Mouse (Mus musculus): ENCODE measurements around the gene Pms1. TPM values are rescaled to one million over a fixed set of nuclear protein-coding genes. Genes with fewer than 3 reads are reported as not detected.
A peak's percentile ranks its signal among the peaks of the same experiment; 100 is the strongest.
"Not testable (repeated sequence)": the region's sequence is repeated elsewhere in the genome, so short reads cannot be mapped to it uniquely, and the experiment has no call there.

Pms1 gene
- total RNA-seq, 2 experiments from 2014 or later, result 4.4 to 4.9 TPM

- Histone ChIP-seq H3K4me3 (no peak overlapping the region), H3K27ac (no peak overlapping the region)
- no peak for TF ChIP-seq CTCF (IDR thresholded peaks at IDR 0.05)
- no peak for DNase-seq
- intact Hi-C loops (cut with DNase I), result no loop called here
Observed at GRCm38 (mm10) chr1:53291197-53291596, 5.6 kb downstream of the Pms1 start.

DNA sequence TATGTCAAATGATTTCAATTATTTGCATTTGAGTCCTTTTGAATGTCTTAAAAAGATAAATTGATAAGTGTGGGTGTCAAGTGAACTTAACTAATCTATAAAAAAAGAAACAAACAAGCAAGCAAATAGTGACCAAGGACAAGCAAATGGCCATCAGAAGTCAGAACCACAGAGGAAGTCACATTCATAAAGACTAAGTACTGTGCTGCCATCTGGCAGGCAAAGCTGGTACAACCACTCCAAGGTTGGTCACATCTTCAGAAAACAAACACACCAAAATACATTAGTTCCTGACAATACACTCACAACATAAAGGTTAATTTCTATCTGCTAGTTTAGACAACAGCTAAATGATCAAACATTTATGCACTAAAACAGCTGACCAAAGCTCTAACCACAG is 24.2 kb downstream of the Pms1 start:
- peak; percentile 55 for DNase-seq
- peak; percentile 78 for TF ChIP-seq CTCF (IDR thresholded peaks at IDR 0.05)
- no peak overlapping the region for H3K4me3 ChIP-seq
- intact Hi-C loops (cut with DNase I), result loop anchor here (1.0 kb wide), 1 partner anchor 219 kb away; no protein-coding TSS in a partner anchor
- H3K27ac ChIP-seq, result no peak overlapping the region

- no peak overlapping the region for H3K27ac ChIP-seq
- intact Hi-C loops (cut with DNase I), result no loop called here
- no peak for DNase-seq
Observed at GRCm38 (mm10) chr1:53269901-53270300, 26.9 kb downstream of the Pms1 start.

GRCm38 (mm10) chr1:53264958-53265612 is 31.7 kb downstream of the Pms1 start:
- DNase-seq; H3K27ac ChIP-seq; H3K4me3 ChIP-seq; intact Hi-C loops (cut with DNase I): not testable (repeated sequence)

More at GRCm38 (mm10) chr1:53269901-53270300, 26.9 kb downstream of the Pms1 start:
- no peak overlapping the region for H3K4me3 ChIP-seq
- TF ChIP-seq CTCF (IDR thresholded peaks at IDR 0.05), result no peak

DNA sequence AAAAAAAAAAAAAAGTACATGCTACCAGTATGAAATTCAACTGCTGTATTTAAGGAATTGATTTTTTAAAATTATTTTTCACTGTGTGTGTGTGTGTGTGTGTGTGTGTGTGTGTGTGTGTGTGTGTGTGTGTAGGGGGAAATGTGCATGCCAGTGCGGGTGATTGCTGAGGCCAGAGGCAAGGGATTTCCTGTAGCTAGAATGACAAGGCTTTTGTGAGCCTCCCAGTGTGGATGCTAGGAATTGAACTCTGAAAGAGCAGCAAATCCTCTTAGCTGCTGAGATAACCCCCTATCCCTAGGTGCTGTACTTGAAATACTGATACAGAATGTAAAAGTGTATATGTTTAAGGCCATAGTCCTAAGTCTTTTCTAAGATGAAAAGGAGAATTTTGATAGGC is 70.8 kb downstream of the Pms1 start:
- H3K27ac ChIP-seq, result peak overlapping the region; percentile 84
- H3K4me3 ChIP-seq, result no peak overlapping the region
- no peak for TF ChIP-seq CTCF (IDR thresholded peaks at IDR 0.05)
- intact Hi-C loops (cut with DNase I), result no loop called here
- peak; percentile 21 for DNase-seq

DNA sequence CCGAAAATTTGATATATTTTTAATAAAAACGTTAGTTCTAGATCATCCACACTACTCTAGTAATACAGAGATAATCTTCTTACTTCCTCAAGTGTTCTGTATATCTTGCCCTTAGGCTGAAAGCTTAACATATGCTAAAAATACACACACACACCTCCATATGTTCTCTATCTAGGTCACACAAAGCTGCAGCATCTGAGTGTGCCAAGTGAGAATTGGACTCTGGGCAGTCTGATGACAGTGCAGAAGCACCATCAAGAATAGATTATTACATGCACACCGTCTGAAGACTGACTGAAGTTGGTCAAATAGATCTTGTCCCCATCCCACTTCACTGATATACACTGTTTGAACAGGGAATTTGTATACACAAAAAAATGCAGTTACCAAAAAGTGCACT is 71.2 kb downstream of the Pms1 start:
- no peak for TF ChIP-seq CTCF (IDR thresholded peaks at IDR 0.05)
- Histone ChIP-seq H3K27ac (peak overlapping the region; percentile 84), H3K4me3 (no peak overlapping the region)
- intact Hi-C loops (cut with DNase I), result no loop called here
- DNase-seq, result peak; percentile 53

DNA sequence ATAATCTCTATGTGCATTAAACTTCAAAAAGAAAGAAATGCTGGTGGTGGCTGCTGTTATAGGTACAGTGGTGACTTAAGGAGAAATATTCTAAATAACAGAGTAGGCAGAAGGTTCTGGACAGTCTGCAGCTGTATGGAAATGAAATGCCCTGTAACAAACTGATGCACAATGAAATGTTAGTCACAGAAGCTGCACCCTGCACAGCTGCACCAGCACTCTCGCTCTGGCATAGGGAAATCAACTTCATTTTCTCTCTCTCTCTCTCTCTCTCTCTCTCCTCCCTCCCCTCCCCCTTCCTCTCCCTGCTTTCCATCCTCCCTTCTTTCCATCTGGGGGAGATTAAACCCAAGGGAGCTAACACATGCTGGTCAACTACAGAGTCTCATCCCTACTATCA is 72.0 kb downstream of the Pms1 start:
- no peak for DNase-seq
- no peak for TF ChIP-seq CTCF (IDR thresholded peaks at IDR 0.05)
- H3K4me3 ChIP-seq, result no peak overlapping the region
- intact Hi-C loops (cut with DNase I), result no loop called here
- peak overlapping the region; percentile 84 for H3K27ac ChIP-seq

DNA sequence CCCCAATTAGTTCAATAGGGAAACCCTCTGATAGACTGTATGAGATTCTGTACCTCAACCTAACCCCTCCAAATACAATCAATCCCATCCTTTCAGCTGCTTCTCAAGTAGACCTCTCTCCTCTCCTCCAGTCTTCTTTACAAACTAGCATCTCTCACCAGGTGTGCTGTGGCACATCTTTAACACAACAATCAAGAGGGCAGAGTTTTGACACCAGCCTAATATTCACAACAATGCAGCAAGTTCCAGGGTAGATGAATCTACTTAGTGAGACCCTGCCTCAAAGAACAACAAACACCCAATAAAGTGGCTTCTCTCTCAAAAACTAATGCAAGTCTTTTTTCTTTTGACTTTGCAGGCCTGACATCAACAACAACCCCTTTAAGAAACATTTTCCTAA is 86.7 kb downstream of the Pms1 start:
- no peak for TF ChIP-seq CTCF (IDR thresholded peaks at IDR 0.05)
- no peak for DNase-seq
- no peak overlapping the region for H3K27ac ChIP-seq
- no peak overlapping the region for H3K4me3 ChIP-seq
- intact Hi-C loops (cut with DNase I), result no loop called here

- no peak overlapping the region for H3K27ac ChIP-seq
- intact Hi-C loops (cut with DNase I), result no loop called here
- no peak overlapping the region for H3K4me3 ChIP-seq
- TF ChIP-seq CTCF (IDR thresholded peaks at IDR 0.05), result no peak
- DNase-seq, result no peak
Observed at GRCm38 (mm10) chr1:53203902-53204301, 92.9 kb downstream of the Pms1 start.

GRCm38 (mm10) chr1:53201630-53202199 is 95.1 kb downstream of the Pms1 start:
- DNase-seq, result no peak
- TF ChIP-seq CTCF (IDR thresholded peaks at IDR 0.05), result no peak
- intact Hi-C loops (cut with DNase I), result no loop called here

GRCm38 (mm10) chr1:53194536-53194935 is 102.3 kb downstream of the Pms1 start:
- no peak for DNase-seq
- intact Hi-C loops (cut with DNase I), result no loop called here

More at GRCm38 (mm10) chr1:53201630-53202199, 95.1 kb downstream of the Pms1 start:
- Histone ChIP-seq H3K4me3 (no peak overlapping the region), H3K27ac (no peak overlapping the region)

GRCm38 (mm10) chr1:53191234-53191633 is 105.6 kb downstream of the Pms1 start:
- DNase-seq, result no peak
- intact Hi-C loops (cut with DNase I), result no loop called here
- Histone ChIP-seq H3K4me3 (no peak overlapping the region), H3K27ac (no peak overlapping the region)
- TF ChIP-seq CTCF (IDR thresholded peaks at IDR 0.05), result no peak

More at GRCm38 (mm10) chr1:53194536-53194935, 102.3 kb downstream of the Pms1 start:
- TF ChIP-seq CTCF (IDR thresholded peaks at IDR 0.05), result no peak
- no peak overlapping the region for H3K4me3 ChIP-seq
- no peak overlapping the region for H3K27ac ChIP-seq

- Histone ChIP-seq H3K4me3 (no peak overlapping the region), H3K27ac (no peak overlapping the region)
- intact Hi-C loops (cut with DNase I), result no loop called here
- no peak for DNase-seq
- TF ChIP-seq CTCF (IDR thresholded peaks at IDR 0.05), result no peak
Observed at GRCm38 (mm10) chr1:53189620-53190019, 107.2 kb downstream of the Pms1 start.

DNA sequence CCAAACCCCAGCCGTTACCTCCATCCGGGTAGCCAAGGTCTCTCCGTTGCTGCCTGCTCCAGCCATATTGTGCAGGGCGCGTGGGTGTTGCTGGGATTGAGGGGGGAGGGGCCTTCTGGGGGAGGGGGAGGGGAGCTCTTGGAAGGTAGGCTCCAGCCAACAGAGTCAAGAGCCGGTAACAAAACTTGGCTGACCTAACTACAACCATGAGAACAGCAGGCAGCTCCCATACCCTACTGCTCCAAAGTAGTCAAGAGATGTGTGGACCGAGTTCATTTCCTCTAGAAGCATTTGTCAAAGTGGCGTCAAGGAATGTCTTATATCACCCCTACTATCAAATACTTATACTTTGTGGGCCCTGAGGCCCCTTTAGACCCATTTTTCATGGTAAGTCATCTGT is 109.3 kb downstream of the Pms1 start, which contains the start of gene 1700019A02Rik:
Gene 1700019A02Rik (minus strand): TSS at position 101 of the 400 bp plus-strand sequence.
- no peak for TF ChIP-seq CTCF (IDR thresholded peaks at IDR 0.05)
- H3K27ac ChIP-seq, result no peak within 1 kb of the TSS

More for the DNA sequence above, 109.3 kb downstream of the Pms1 start, which contains the start of gene 1700019A02Rik:
- H3K4me3 ChIP-seq, result no peak within 1 kb of the TSS
- no peak for DNase-seq
- intact Hi-C loops (cut with DNase I), result no loop called here

Measured in gastrocnemius, adult 2 months (tissue).